Mouse (Mus musculus) brown adipose tissue, adult 24 weeks (tissue): Measurements from ENCODE around the gene Rangap1. TPM values are rescaled to one million over a fixed set of nuclear protein-coding genes. Genes with fewer than 3 reads are reported as not detected.
"Not testable (repeated sequence)": the region's sequence is repeated elsewhere in the genome, so short reads cannot be mapped to it uniquely, and the experiment has no call there.

ENCODE experiments used
- H3K27ac ChIP-seq: fragments of 200-500 bp; replicated peaks from 2 replicates; pipeline ENCODE4 v1.5.1; 2012; ENCODE audit warnings: low read depth, mild to moderate bottlenecking, low read length
- H3K4me1 ChIP-seq: fragments of 200-500 bp; 2 replicates; pipeline ENCODE4 v1.6.1; 2012; ENCODE audit warnings: low read length, mixed read lengths; ENCODE audit not compliant: control insufficient read depth, insufficient read depth, insufficient read length
- H3K4me3 ChIP-seq: fragments of 200-500 bp; 2 replicates; pipeline ENCODE4 v1.5.1; 2012; ENCODE audit warnings: low read depth, mild to moderate bottlenecking, low read length, moderate library complexity; ENCODE audit not compliant: insufficient read depth
- polyA plus RNA-seq: library from polyadenylated mRNA; stranded (reverse); fragments of >200 nt; gene quantifications from 2 replicates; pipeline ENCODE4 v1.2.4, GENCODE M21; 2012; ENCODE audit not compliant: missing spikeins, insufficient read depth, insufficient read length

Gene Rangap1
- polyA plus RNA-seq, 1 experiment = 15.0 TPM

DNA sequence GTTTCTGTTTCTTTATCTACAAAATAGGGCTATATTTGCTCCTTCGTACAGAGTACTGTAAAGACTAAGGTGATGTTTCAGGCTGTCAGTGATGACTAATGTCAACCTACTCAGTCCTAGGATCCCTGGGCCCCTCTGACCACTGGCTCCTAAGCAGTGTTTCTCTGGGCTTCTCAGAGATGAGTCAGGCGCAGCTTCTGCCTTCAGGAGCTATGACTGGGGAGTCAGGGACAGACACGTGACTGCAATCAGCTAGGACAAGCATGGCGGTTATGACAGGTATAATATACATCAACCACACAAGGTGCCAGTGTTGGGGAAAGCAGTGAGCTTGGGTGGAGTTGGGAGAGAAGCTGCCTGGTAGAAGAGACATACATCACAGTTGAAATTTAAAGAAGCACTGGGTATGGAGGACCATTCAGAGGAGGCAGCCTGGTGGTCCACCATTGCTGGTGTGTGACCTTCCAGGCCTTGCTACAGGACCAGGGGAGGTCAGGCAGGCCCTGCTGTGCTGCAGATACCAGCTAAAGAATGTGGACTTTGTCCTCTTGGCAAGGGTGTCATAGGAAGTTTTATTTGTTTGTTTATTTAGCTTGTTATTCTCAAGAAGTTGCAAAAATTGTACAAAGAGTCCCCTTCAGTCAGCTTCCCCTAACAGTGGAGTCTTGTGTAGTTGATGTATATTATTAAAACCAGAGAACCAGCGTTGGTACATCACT, 15.2 kb upstream of the Rangap1 start:
- H3K27ac ChIP-seq = no peak overlapping the region
- no peak overlapping the region for H3K4me3 ChIP-seq

DNA sequence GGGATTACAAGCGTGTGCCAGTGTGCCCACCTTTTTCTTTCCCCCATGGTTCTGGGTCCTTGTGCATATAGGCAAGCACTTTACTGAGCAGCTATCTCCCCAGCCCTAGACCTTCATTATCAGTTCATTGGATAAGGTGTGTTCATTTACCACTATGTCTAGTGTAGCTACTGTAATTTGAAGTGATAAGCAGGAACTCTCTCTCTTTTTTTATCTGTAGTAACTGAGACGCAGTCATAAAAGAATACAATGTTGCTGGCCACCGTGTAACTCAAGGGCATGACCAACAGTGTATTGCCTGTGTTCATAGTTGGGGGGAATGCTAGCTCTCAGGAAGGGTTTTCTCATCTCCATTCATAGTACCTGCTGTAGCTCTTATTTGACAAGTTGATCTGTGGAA, 14.2 kb upstream of the Rangap1 start:
- no peak overlapping the region for H3K27ac ChIP-seq
- H3K4me1 ChIP-seq = peaks cover 4% of the 10 kb centered on the region; the same call in 1 of the 2 replicates
- H3K4me3 ChIP-seq = no peak overlapping the region

More for the DNA sequence above, 15.2 kb upstream of the Rangap1 start:
- H3K4me1 ChIP-seq = peaks cover 4% of the 10 kb centered on the region; the same call in 1 of the 2 replicates

DNA sequence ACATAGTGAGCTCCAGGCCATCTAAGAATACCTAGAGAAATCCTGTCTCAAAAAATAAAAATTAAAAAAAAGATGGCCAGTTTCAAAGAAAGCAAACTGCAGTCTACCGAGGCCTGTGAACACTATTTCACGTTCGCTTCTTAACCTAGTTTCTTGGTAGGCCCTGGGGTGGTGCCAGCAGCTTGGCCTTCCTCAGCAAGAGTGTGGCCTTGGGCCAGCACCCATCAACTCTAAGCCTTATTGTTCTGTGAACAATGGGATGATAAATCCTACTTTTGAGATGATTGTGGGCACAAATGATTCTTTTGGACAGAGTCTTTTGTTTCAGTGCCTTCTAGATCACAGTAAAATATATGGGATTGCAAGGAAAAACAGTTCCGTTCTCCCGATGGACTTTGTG, 13.4 kb upstream of the Rangap1 start:
- Histone ChIP-seq H3K4me3 (no peak overlapping the region), H3K4me1 (peaks cover 4% of the 10 kb centered on the region; the same call in 1 of the 2 replicates), H3K27ac (no peak overlapping the region)

DNA sequence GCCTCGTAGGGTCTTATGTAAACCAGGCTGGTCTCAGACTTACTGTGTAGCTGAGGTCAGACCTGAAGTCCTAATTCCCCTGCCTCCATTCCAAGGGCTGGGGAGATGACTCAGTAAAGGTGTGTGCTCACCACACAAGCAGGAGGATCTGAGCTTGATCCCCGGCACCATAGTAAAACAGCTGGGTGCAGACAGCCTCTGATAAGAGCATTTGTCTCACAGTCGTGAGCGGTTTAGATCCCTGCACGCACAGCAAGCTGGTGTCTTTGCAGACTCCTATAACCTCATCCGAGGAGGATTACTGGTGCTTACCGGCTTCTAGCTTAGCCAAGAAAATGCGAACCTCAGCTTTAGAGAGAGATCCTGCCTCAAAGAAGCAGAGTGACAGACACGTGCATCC, 8.3 kb upstream of the Rangap1 start:
- Histone ChIP-seq H3K27ac (no peak overlapping the region), H3K4me3 (no peak overlapping the region), H3K4me1 (peaks cover 7% of the 10 kb centered on the region)

DNA sequence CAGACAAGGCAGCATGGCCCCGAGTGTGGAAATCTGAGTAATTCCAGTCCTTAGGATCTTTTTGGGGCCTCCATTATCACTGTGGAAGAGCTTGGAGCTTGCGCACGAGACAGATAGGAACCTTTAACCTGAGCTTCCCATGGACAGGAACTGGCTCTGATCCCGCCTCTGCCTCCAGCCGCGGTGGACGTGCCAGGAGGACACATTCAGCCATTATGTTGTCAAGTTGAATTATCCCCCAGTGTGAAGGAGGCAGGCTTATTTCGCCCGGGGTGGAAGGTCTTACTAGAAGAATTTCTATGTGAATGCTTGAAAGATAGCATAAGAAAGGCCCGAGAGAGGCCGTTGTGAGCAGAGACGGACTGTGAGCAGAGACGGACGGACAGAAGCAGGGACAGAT, 4.4 kb upstream of the Rangap1 start:
- H3K4me1 ChIP-seq = peaks cover 7% of the 10 kb centered on the region; the same call in 1 of the 2 replicates
- H3K4me3 ChIP-seq = no peak overlapping the region
- no peak overlapping the region for H3K27ac ChIP-seq

DNA sequence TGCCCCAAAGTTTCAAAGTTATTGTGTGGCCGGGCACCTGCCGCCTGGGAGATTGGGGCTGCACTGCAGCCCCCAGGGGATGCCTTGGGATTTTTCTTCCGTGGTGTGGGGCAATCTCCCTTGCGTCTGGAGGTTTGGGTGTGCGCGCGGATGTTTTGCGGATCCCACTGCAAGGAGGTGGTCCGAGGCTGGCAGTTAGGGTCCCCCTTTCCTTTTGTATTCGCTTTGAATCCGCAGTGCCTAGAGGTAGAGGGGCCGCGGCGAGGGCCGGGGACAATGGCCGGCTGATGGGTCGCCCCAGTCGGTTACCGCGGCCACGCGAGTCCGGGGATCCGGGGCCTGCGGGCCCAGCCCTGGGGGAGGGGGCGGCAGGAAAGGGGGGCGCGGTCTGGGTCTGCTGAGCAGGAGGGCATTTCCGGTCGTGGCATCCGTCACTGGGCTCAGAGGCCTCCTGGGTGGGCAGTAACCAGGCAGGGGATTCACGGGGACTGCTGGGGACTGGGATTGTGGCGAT, 328 bp upstream of the Rangap1 start:
- H3K27ac ChIP-seq = peak overlapping the region; percentile 20
- H3K4me3 ChIP-seq = peak overlapping the region; percentile 92
- H3K4me1 ChIP-seq = peaks cover 7% of the 10 kb centered on the region; the same call in 1 of the 2 replicates

DNA sequence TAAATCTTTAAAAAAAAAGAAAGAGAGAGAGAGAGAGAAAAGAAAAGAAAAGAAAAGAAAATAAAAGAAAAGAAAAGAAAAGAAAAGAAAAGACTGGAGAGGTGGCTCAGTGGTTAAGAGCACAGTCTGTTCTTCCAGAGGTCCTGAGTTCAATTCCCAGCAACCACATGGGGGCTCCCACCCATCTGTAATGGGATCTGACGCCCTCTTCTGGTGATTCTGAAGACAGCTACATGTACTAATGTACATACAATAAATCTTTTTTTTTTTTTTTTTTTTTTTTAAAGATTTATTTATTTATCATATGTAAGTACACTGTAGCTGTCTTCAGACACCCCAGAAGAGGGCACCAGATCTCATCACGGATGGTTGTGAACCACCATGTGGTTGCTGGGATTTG, 3.0 kb downstream of the Rangap1 start:
- not testable (repeated sequence) for H3K27ac ChIP-seq, H3K4me1 ChIP-seq, H3K4me3 ChIP-seq

DNA sequence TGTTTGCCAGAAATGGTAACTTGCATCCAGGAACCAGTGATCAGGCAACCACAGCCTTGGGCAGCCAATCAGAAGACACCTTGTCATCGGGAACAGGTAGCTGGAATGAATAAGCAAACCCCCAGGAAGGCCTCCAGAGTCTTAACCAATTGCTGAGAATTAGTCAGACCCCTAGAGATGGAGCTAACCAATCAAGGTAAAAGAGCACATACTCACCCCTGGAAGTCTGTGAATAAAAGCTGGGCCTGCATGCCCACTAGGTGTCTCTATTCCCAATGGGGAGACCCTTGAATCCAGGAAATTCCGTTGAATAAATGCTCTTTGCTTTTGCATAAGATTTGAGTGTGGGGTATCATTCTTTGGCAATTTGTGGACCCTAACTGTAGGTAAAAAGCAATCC, 5.4 kb downstream of the Rangap1 start:
- Histone ChIP-seq H3K4me1 (no peaks in the 10 kb centered on the region), H3K27ac (no peak overlapping the region), H3K4me3 (no peak overlapping the region)

DNA sequence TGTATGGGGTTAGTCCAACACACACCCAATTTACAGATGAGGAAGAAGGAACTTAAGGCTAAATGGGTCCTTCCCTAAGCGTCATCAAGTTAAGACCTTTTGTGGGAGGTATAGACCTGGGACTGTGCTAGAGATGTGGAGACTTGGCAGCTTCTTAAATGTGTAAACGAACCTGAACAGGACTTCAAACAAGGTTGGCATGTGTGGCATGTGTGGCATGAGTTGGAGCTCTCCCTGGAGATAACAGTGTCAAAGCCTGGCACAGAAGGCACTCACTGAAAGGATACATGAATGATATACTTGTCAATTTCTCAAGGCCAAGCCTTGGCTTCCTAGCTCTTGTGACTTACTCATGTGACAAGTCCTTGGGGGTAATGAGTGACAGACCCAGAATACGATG, 6.0 kb downstream of the Rangap1 start:
- no peak overlapping the region for H3K27ac ChIP-seq
- H3K4me1 ChIP-seq = no peaks in the 10 kb centered on the region
- no peak overlapping the region for H3K4me3 ChIP-seq

DNA sequence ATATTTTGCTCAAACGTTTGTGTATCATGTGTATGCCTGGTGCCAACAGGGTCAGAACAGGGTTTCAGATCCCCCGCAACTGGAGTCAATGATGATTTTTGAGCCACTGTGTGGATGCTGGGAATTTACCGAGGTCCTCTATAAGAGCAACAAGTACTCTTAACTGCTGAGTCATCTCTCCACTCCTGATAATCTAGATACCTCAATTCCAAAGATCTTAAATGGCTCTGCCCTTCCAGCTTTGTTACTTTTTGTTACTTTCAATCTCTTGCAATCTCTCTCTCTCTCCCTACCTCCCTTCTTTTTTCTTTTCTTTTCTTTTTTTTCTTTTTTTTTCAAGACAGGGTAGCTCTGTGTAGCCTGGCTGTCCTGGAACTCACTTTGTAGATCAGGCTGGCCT, 10.3 kb downstream of the Rangap1 start:
- Histone ChIP-seq H3K27ac (no peak overlapping the region), H3K4me1 (no peaks in the 10 kb centered on the region), H3K4me3 (no peak overlapping the region)

DNA sequence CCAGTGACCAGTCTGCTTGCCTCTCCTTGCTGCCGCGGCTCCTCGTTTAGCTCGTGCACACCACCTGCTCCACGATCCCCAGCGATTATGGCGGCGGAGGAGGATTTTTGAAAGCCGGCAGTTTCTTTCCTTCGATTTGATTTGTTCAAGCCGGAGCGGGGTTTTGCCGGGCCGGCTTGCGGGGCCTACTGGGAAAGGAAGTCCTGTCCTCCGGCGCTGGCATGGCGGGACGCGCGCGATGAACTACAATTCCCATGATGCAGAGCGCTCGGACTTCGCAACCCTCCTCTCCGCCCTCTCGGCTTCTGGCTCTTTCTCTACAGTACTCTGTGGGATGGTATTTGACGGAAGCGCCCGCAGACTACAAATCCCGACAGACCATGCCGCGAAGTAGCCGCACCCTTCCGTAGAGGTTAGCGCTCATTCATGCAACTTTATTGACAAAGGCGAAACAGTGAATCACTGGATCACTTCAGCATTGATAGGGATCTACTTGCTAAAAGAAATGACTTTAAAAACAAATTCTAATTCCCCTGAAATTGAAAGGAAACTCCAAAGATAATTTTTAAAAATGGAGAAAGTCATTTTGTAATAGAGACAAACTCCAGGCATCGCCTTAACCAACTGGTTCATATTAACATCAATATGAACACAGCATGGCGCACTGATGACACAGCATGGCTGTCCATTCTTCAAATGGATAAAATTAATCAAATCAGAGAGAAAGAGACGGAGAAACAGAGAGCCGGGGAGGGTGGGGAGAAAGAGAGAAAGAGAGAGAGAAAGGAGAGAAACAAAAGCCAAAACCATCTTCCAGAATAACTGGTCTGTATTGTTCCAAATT, 15.3 kb downstream of the Rangap1 start:
- Histone ChIP-seq H3K4me1 (no peaks in the 10 kb centered on the region), H3K27ac (no peak overlapping the region), H3K4me3 (peak overlapping the region; percentile 96)

DNA sequence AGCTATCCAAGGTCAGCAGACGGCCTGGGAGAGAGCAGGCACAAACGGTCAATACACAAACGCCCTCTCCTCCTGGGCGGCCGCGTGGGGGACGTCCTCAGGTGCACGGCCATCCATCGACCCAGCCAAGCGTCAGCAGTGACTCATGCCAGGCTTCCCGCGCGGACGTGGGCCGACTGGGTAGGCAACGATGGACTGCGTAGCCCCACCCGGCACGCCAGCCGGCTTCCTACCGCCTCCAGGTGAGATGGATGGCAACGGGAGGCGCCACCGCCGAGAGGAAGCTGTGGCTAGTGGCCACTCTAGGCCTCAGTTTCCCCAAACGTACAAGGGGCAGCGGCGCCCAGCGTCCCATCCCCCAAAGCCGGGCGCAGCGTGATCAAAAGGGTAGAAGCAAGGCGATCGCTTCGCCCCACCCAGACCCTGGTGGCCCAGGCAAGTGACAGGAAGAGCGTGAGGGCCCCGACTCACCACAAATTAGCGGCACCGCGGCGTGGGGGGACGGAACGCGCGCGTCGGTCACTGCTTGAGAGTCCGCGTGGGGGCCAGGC, 16.0 kb downstream of the Rangap1 start:
- Histone ChIP-seq H3K27ac (no peak overlapping the region), H3K4me3 (peak overlapping the region; percentile 96), H3K4me1 (no peaks in the 10 kb centered on the region)

DNA sequence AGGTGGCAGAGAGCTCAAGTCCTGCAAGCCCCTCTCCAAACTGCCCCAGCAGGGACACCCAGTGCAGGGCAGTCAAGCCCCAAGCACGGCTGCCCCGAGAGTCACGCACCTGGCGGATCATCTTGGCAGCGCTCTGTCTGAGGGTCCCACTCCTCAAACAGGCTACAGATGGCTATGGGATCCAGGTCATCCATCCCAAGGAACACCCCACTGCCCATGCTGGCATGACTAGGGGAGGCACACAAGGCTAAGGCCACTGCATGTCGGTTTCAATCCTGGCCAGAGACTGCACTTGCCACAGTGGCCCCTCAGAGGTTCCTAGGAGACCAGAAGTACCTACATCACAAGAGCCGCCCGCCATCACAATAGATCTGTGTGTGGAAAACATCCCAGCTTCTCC, 19.4 kb downstream of the Rangap1 start:
- H3K27ac ChIP-seq = no peak overlapping the region
- no peak overlapping the region for H3K4me3 ChIP-seq
- H3K4me1 ChIP-seq = no peaks in the 10 kb centered on the region

DNA sequence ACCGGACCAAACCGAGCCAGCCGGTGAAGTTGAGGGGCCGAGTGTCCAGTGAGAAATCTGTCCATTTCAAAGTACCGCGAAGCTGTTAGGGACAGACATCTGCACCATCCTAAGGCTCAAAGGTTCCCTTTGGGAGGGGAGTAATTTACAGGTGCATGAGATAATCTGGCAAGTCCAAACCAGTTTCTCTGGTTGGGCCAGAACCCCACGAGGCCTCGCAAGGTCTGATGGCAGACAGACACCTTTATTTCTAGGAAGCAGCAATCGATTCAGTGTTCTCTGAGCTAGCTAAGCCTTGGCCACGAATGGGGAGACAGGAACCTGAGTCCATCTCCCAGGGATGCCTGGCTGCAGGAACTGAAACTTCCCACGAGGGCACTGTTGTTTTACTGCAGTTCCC, 21.7 kb downstream of the Rangap1 start:
- Histone ChIP-seq H3K4me3 (no peak overlapping the region), H3K4me1 (no peaks in the 10 kb centered on the region), H3K27ac (no peak overlapping the region)

DNA sequence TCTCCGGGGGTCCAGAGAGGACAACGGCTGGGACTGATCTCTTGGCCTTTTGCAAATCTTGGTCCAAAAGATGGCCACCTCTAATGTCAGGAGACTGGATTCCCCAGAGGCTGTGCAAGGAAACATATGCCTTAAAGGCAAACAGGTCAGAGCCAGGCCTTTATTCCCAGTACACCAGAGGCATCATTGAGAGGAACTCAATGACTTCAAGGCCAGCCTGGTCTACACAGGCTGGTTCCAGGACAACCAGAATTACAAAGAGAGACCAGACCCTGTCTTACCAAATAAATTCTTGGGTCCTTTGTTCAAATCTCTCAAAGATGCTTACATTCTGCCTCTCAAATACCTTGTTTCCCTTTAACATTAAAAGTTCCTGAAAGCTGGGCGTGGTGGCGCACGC, 23.0 kb downstream of the Rangap1 start:
- Histone ChIP-seq H3K27ac (no peak overlapping the region), H3K4me1 (no peaks in the 10 kb centered on the region), H3K4me3 (no peak overlapping the region)
